Mouse (Mus musculus): Measurements from ENCODE around the gene Ifitm5. TPM values are rescaled to one million over a fixed set of nuclear protein-coding genes. Genes with fewer than 3 reads are reported as not detected.

The Ifitm5 gene
- total and polyA plus RNA-seq, 2 experiments from 2014 or later = 0.28 to 0.86 TPM

DNA sequence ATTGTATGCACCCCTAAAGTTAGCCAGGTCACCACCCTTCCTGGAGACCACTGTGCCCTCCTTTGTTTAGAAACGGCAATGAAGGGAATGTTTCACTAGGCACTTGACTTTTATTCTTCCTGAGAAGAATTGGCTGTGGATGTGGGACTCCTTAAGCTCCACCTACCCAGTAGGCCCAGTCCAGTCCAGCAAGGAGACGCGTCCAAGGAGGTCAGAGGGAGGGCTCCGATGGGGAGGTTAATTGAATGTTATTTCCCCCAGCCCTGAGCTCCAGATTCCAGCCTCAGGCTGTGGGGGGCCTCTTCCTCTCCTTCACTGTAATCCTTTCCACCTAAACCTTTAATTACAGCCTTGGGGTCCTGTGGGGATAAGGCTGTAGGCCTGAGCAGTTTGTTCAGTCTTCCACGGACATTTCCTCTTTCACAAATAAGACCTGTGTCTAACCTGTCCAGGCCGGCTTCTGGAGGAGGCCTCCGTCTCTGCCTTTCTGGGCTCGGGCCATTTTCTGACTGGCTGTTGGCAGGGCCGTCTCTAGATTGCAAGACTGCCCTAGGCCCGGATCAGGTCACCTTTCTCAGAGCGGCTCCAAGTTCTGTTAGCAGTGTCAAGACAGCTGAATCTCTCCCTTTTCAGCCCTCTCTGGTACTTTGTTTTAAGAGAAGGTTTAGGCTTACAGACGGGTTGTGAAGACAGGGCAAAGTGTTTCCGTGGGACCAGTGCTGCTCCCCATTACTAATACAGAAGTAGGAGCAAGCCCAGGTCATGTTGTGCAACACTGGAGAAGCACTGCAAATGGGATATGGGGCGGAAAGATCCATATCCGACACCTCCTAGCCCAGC is 47.8 kb downstream of the Ifitm5 start:
- WGBS = 74% methylated on average over 15 of the region's 15 CpGs
- H3K4me2 ChIP-seq (ENCODE audit: low read depth) = no peak overlapping the region
- ATAC-seq (no peak), DNase-seq (no peak)
- H3K9ac ChIP-seq = no peak overlapping the region
- no peak for TF ChIP-seq CTCF (IDR thresholded peaks at IDR 0.05; ENCODE audit: low read depth)
- H3K4me1 ChIP-seq (ENCODE audit: insufficient read depth) = no peaks in the 10 kb centered on the region
- H3K27me3 ChIP-seq (ENCODE audit: insufficient read depth, low read length) = no peaks in the 10 kb centered on the region
- peaks cover 21% of the 10 kb centered on the region for H3K36me3 ChIP-seq (ENCODE audit: insufficient read depth)
- H3K9me3 ChIP-seq (ENCODE audit: low read length) = no peaks in the 10 kb centered on the region
- no peak overlapping the region for H3K27ac ChIP-seq (ENCODE audit: low read depth, low read length)
- no peak overlapping the region for H3K4me3 ChIP-seq (ENCODE audit: low read depth, low read length)

DNA sequence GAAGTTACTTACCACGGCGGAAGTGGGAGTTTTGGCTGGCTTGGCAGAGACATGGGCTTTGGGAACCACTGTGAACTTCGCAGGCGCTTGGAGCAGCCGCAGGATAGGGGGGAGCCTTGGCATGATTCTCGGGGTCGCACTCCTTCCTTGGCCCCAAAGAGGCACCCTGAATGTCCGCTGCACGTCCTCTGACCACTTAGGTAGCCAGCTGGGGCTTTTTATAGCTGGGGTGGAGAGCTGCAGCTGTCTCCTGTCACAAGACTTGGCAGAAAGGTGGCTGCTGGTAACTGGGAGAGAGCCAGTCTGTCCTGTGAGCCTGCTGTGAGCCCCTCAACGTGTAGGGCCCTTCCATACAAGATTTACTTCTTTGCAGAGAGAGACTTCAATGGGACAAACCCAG is 49.9 kb downstream of the Ifitm5 start, which contains the start of gene Cox8b:
Gene Cox8b (minus strand): TSS at position 227 of the 400 bp plus-strand sequence.
- ATAC-seq (no peak), DNase-seq (no peak)

DNA sequence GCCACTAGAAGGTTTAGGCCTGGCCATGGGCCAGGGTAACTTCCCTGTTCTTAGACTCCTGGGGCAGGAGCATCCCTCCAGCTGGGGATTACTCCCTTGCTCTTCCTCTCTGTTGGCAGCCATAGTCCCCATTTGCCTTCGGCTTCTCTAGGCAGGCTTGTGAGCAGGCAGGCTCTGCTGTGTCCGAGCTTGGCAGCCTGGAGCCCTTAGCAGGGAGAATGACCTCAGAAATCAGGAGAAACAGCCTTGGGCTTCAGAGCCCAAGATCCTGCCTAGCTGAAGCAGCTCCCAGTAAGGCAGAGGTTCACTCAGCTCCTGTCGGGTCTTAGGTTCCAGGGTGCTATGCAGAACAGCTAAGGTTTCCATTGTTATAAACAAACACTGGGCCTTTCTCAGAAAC is 51.0 kb downstream of the Ifitm5 start:
- peaks cover 46% of the 10 kb centered on the region for H3K36me3 ChIP-seq (ENCODE audit: insufficient read depth)
- H3K4me2 ChIP-seq (ENCODE audit: low read depth) = no peak overlapping the region
- no peak for TF ChIP-seq CTCF (IDR thresholded peaks at IDR 0.05; ENCODE audit: low read depth)
- H3K27me3 ChIP-seq (ENCODE audit: insufficient read depth, low read length) = no peaks in the 10 kb centered on the region
- H3K9ac ChIP-seq = no peak overlapping the region
- no peaks in the 10 kb centered on the region for H3K4me1 ChIP-seq (ENCODE audit: insufficient read depth)
- no peak overlapping the region for H3K27ac ChIP-seq (ENCODE audit: low read depth, low read length)
- ATAC-seq = no peak
- no peak overlapping the region for H3K4me3 ChIP-seq (ENCODE audit: low read depth, low read length)
- H3K9me3 ChIP-seq (ENCODE audit: low read length) = no peaks in the 10 kb centered on the region
- DNase-seq = no peak
- WGBS = 82% methylated on average over 3 of the region's 3 CpGs

More for the DNA sequence above, 49.9 kb downstream of the Ifitm5 start, which contains the start of gene Cox8b:
- peaks cover 39% of the 10 kb centered on the region for H3K36me3 ChIP-seq (ENCODE audit: insufficient read depth)
- no peak within 1 kb of the TSS for H3K27ac ChIP-seq (ENCODE audit: low read depth, low read length)
- no peak for TF ChIP-seq CTCF (IDR thresholded peaks at IDR 0.05; ENCODE audit: low read depth)
- H3K27me3 ChIP-seq (ENCODE audit: insufficient read depth, low read length) = no peaks in the 10 kb centered on the region
- WGBS = 79% methylated on average over 10 of the region's 10 CpGs
- no peak within 1 kb of the TSS for H3K4me2 ChIP-seq (ENCODE audit: low read depth)
- no peaks in the 10 kb centered on the region for H3K4me1 ChIP-seq (ENCODE audit: insufficient read depth)
- H3K9ac ChIP-seq = no peak within 1 kb of the TSS
- no peaks in the 10 kb centered on the region for H3K9me3 ChIP-seq (ENCODE audit: low read length)
- H3K4me3 ChIP-seq (ENCODE audit: low read depth, low read length) = no peak within 1 kb of the TSS

Other genes starting within 250 kb of the Ifitm5 start
- not detected in 2 replicates for gene Cyp2e1, start 186.6 kb downstream of the Ifitm5 start, total RNA-seq (2014; rRNA removed)
- not detected in 2 replicates for gene Cyp2e1, start 186.6 kb downstream of the Ifitm5 start, polyA plus RNA-seq (2015; fragmentation: Nextera tagmentation; extraction: Ambion mirVana)
- gene Syce1, start 162.4 kb downstream of the Ifitm5 start, total RNA-seq (2014; rRNA removed) = not detected in 2 replicates
- gene Syce1, start 162.4 kb downstream of the Ifitm5 start, polyA plus RNA-seq (2015; fragmentation: Nextera tagmentation; extraction: Ambion mirVana) = 0.30 TPM in 1 of 2 replicates, not detected in the other
- 19.8 and 32.1 TPM in 2 replicates for gene Zfp941, start 128.1 kb downstream of the Ifitm5 start, total RNA-seq (2014; rRNA removed)
- gene Zfp941, start 128.1 kb downstream of the Ifitm5 start, polyA plus RNA-seq (2015; fragmentation: Nextera tagmentation; extraction: Ambion mirVana) = 8.3 and 15.6 TPM in 2 replicates
- not detected in 2 replicates for gene Urah, start 115.3 kb downstream of the Ifitm5 start, total RNA-seq (2014; rRNA removed)
- gene Urah, start 115.3 kb downstream of the Ifitm5 start, polyA plus RNA-seq (2015; fragmentation: Nextera tagmentation; extraction: Ambion mirVana) = 0.48 and 0.64 TPM in 2 replicates
- not detected in 2 replicates for gene Scgb1c1, start 104.7 kb downstream of the Ifitm5 start, total RNA-seq (2014; rRNA removed)
- gene Scgb1c1, start 104.7 kb downstream of the Ifitm5 start, polyA plus RNA-seq (2015; fragmentation: Nextera tagmentation; extraction: Ambion mirVana) = 0.48 TPM in 1 of 2 replicates, not detected in the other
- not detected in 2 replicates for gene Odf3, start 102.5 kb downstream of the Ifitm5 start, total RNA-seq (2014; rRNA removed)
- gene Odf3, start 102.5 kb downstream of the Ifitm5 start, polyA plus RNA-seq (2015; fragmentation: Nextera tagmentation; extraction: Ambion mirVana) = 0.10 and 0.13 TPM in 2 replicates
- gene Gm45785, start 94.0 kb downstream of the Ifitm5 start, total RNA-seq (2014; rRNA removed) = 2.0 and 4.2 TPM in 2 replicates
- not detected in 2 replicates for gene Gm45785, start 94.0 kb downstream of the Ifitm5 start, polyA plus RNA-seq (2015; fragmentation: Nextera tagmentation; extraction: Ambion mirVana)
- gene Ric8a, start 93.3 kb downstream of the Ifitm5 start, total RNA-seq (2014; rRNA removed) = 98.8 and 123 TPM in 2 replicates
- 79.5 and 91.8 TPM in 2 replicates for gene Ric8a, start 93.3 kb downstream of the Ifitm5 start, polyA plus RNA-seq (2015; fragmentation: Nextera tagmentation; extraction: Ambion mirVana)
- gene Bet1l, start 92.7 kb downstream of the Ifitm5 start, total RNA-seq (2014; rRNA removed) = 30.8 and 34.5 TPM in 2 replicates
- 48.8 and 58.0 TPM in 2 replicates for gene Bet1l, start 92.7 kb downstream of the Ifitm5 start, polyA plus RNA-seq (2015; fragmentation: Nextera tagmentation; extraction: Ambion mirVana)
- gene Psmd13, start 68.3 kb downstream of the Ifitm5 start, total RNA-seq (2014; rRNA removed) = 164 and 174 TPM in 2 replicates
- 274 and 298 TPM in 2 replicates for gene Psmd13, start 68.3 kb downstream of the Ifitm5 start, polyA plus RNA-seq (2015; fragmentation: Nextera tagmentation; extraction: Ambion mirVana)
- gene Sirt3, start 68.0 kb downstream of the Ifitm5 start, total RNA-seq (2014; rRNA removed) = 41.9 and 46.3 TPM in 2 replicates
- 44.2 and 48.3 TPM in 2 replicates for gene Sirt3, start 68.0 kb downstream of the Ifitm5 start, polyA plus RNA-seq (2015; fragmentation: Nextera tagmentation; extraction: Ambion mirVana)
- gene Cox8b, start 49.8 kb downstream of the Ifitm5 start, total RNA-seq (2014; rRNA removed) = not detected in 2 replicates
- not detected in 2 replicates for gene Cox8b, start 49.8 kb downstream of the Ifitm5 start, polyA plus RNA-seq (2015; fragmentation: Nextera tagmentation; extraction: Ambion mirVana)
- 0.85 and 1.00 TPM in 2 replicates for gene Nlrp6, start 29.4 kb downstream of the Ifitm5 start, total RNA-seq (2014; rRNA removed)
- gene Nlrp6, start 29.4 kb downstream of the Ifitm5 start, polyA plus RNA-seq (2015; fragmentation: Nextera tagmentation; extraction: Ambion mirVana) = 0.98 and 1.3 TPM in 2 replicates
- gene Pgghg, start 8.9 kb downstream of the Ifitm5 start, total RNA-seq (2014; rRNA removed) = 7.2 and 8.5 TPM in 2 replicates
- gene Pgghg, start 8.9 kb downstream of the Ifitm5 start, polyA plus RNA-seq (2015; fragmentation: Nextera tagmentation; extraction: Ambion mirVana) = 4.7 and 5.3 TPM in 2 replicates
- not detected in 2 replicates for gene Gm45717, start 5.6 kb upstream of the Ifitm5 start, total RNA-seq (2014; rRNA removed)
- not detected in 2 replicates for gene Gm45717, start 5.6 kb upstream of the Ifitm5 start, polyA plus RNA-seq (2015; fragmentation: Nextera tagmentation; extraction: Ambion mirVana)
- 45.2 and 55.6 TPM in 2 replicates for gene Ifitm2, start 5.7 kb upstream of the Ifitm5 start, total RNA-seq (2014; rRNA removed)
- 240 and 270 TPM in 2 replicates for gene Ifitm2, start 5.7 kb upstream of the Ifitm5 start, polyA plus RNA-seq (2015; fragmentation: Nextera tagmentation; extraction: Ambion mirVana)
- 10.5 and 12.7 TPM in 2 replicates for gene Ifitm1, start 16.9 kb upstream of the Ifitm5 start, total RNA-seq (2014; rRNA removed)
- 14.5 and 19.4 TPM in 2 replicates for gene Ifitm1, start 16.9 kb upstream of the Ifitm5 start, polyA plus RNA-seq (2015; fragmentation: Nextera tagmentation; extraction: Ambion mirVana)
- gene Ifitm3, start 60.5 kb upstream of the Ifitm5 start, total RNA-seq (2014; rRNA removed) = 12.2 and 35.9 TPM in 2 replicates
- 78.8 and 81.3 TPM in 2 replicates for gene Ifitm3, start 60.5 kb upstream of the Ifitm5 start, polyA plus RNA-seq (2015; fragmentation: Nextera tagmentation; extraction: Ambion mirVana)
- gene Ifitm6, start 67.6 kb upstream of the Ifitm5 start, total RNA-seq (2014; rRNA removed) = 2.0 TPM in 1 of 2 replicates, not detected in the other
- gene Ifitm6, start 67.6 kb upstream of the Ifitm5 start, polyA plus RNA-seq (2015; fragmentation: Nextera tagmentation; extraction: Ambion mirVana) = 0.34 and 0.38 TPM in 2 replicates
- gene Gm17387, start 78.8 kb upstream of the Ifitm5 start, total RNA-seq (2014; rRNA removed) = not detected in 2 replicates
- gene Gm17387, start 78.8 kb upstream of the Ifitm5 start, polyA plus RNA-seq (2015; fragmentation: Nextera tagmentation; extraction: Ambion mirVana) = not detected in 2 replicates
- gene B4galnt4, start 110.8 kb upstream of the Ifitm5 start, total RNA-seq (2014; rRNA removed) = 126 and 163 TPM in 2 replicates
- 42.3 and 47.4 TPM in 2 replicates for gene B4galnt4, start 110.8 kb upstream of the Ifitm5 start, polyA plus RNA-seq (2015; fragmentation: Nextera tagmentation; extraction: Ambion mirVana)
- not detected in 2 replicates for gene Pkp3, start 127.9 kb upstream of the Ifitm5 start, total RNA-seq (2014; rRNA removed)
- gene Pkp3, start 127.9 kb upstream of the Ifitm5 start, polyA plus RNA-seq (2015; fragmentation: Nextera tagmentation; extraction: Ambion mirVana) = 0.08 TPM in 1 of 2 replicates, not detected in the other
- gene Sigirr, start 150.3 kb upstream of the Ifitm5 start, total RNA-seq (2014; rRNA removed) = 2.9 TPM in 2 replicates
- gene Sigirr, start 150.3 kb upstream of the Ifitm5 start, polyA plus RNA-seq (2015; fragmentation: Nextera tagmentation; extraction: Ambion mirVana) = 2.4 and 2.7 TPM in 2 replicates
- gene Ano9, start 167.5 kb upstream of the Ifitm5 start, total RNA-seq (2014; rRNA removed) = 0.08 and 0.43 TPM in 2 replicates
- gene Ano9, start 167.5 kb upstream of the Ifitm5 start, polyA plus RNA-seq (2015; fragmentation: Nextera tagmentation; extraction: Ambion mirVana) = 0.05 and 0.20 TPM in 2 replicates
- gene Ptdss2, start 172.1 kb upstream of the Ifitm5 start, total RNA-seq (2014; rRNA removed) = 24.5 and 24.9 TPM in 2 replicates
- gene Ptdss2, start 172.1 kb upstream of the Ifitm5 start, polyA plus RNA-seq (2015; fragmentation: Nextera tagmentation; extraction: Ambion mirVana) = 70.5 and 78.3 TPM in 2 replicates
- gene Rnh1, start 222.6 kb upstream of the Ifitm5 start, total RNA-seq (2014; rRNA removed) = 41.6 and 41.9 TPM in 2 replicates
- gene Rnh1, start 222.6 kb upstream of the Ifitm5 start, polyA plus RNA-seq (2015; fragmentation: Nextera tagmentation; extraction: Ambion mirVana) = 43.1 and 45.4 TPM in 2 replicates
- gene Hras, start 243.7 kb upstream of the Ifitm5 start, total RNA-seq (2014; rRNA removed) = 103 and 149 TPM in 2 replicates
- 198 and 199 TPM in 2 replicates for gene Hras, start 243.7 kb upstream of the Ifitm5 start, polyA plus RNA-seq (2015; fragmentation: Nextera tagmentation; extraction: Ambion mirVana)
- 11.1 and 11.7 TPM in 2 replicates for gene Lrrc56, start 243.9 kb upstream of the Ifitm5 start, total RNA-seq (2014; rRNA removed)
- gene Lrrc56, start 243.9 kb upstream of the Ifitm5 start, polyA plus RNA-seq (2015; fragmentation: Nextera tagmentation; extraction: Ambion mirVana) = 10.2 and 10.7 TPM in 2 replicates